Mouse (Mus musculus) cerebellum, adult 11 months (tissue): ENCODE results near the gene Fam136a.
A peak's percentile ranks its signal among the peaks of the same experiment; 100 is the strongest.

Experiments
- DNase-seq: peaks from one replicate; pipeline ENCODE4 v3.0.0; 2022

Fam136a gene

DNA sequence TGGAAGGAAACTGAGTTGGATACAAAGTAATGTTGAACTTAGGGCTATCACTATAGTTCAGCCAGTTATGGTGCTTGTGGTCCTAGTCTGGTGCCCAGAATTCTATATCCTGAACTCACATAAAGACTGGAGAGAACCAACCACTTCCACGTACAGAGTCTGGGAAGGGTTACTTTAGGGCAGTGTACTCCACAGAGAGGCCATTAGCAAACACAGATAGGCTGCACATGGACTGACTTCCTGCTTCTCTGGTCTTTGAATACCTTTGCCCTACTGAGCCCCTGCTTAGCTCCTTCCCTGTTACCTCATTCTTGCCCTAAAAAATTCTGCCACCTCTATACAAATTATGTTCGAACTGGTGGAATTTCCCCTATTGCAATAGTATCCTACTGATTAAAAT is 34.5 kb downstream of the Fam136a start:
- no peak for DNase-seq

DNA sequence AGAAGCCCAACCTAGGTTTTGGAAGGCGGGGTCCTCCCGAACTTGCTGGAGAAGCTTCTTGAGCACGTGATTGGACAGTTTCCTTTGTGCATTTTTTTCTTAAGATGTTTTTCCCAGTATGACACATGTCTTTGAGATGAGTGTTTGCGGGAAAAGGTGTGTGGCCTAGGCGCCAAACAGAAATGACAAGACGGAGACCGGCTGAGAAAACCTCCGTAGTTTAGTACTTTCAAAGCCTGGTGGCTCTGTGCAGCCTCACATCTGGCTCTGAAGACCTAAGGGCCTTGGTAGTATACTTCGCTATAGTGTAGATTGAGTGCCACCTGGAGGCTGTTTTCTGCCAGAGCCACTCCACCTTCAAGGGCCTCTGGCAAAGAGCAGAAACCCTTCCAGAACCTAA is 35.5 kb downstream of the Fam136a start:
- no peak for DNase-seq

DNA sequence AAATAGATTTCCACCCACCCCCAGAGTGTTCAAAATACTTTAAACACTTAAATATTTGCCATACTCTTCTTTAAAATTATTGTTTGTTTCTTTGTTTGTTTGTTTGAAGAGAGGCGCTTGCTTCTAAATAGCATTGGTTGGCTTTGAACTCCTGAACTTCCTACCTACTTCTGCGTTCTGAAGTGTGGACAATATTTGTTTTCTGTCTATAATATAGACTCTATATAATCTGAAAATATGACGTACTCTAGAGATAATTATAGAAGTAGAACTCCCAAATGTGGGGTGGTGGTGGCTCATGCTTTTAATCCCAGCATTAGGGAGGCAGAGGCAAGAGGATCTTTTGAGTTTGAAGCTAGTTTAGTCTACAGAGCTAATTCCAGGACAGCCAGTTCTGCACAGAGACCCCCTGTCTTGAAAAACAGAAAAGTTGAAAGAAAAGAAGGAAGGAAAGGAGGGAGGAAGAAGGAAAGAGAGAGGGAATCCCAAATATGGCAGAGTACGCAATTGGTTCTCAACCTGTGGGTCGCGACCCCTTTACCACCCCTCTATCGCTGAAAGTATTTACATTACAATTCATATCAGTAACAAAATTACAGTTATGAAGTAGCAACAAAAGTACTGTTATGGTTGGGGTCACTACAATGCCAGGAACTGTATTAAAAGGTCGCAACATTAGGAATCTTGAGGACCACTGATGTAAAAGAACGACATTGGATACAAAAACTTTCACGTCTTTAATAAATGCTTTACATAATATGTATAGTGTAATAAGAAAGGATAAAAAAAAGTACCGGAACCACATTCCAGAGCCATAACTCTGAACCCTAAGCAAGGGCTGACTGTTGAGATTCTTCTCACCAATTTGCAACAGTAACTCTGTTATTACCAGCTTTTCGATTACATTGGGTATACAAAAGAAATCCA is 37.5 kb downstream of the Fam136a start:
- no peak for DNase-seq

DNA sequence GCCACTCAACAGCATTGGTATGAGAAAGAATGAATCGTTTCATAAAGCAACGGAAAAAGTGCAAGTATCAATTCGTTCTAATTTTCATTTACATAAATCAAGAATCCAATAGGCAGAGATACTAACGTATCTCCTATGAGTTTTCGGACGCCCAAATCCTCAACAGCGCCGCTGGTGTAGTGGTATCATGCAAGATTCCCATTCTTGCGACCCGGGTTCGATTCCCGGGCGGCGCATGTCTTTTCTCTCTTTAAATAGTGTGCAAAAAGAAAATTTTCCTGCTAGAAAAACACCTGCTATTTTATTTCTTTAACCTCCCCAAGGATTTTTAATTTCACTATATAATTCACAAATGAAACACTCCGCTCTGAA is 38.3 kb downstream of the Fam136a start:
- peak; percentile 88 for DNase-seq

DNA sequence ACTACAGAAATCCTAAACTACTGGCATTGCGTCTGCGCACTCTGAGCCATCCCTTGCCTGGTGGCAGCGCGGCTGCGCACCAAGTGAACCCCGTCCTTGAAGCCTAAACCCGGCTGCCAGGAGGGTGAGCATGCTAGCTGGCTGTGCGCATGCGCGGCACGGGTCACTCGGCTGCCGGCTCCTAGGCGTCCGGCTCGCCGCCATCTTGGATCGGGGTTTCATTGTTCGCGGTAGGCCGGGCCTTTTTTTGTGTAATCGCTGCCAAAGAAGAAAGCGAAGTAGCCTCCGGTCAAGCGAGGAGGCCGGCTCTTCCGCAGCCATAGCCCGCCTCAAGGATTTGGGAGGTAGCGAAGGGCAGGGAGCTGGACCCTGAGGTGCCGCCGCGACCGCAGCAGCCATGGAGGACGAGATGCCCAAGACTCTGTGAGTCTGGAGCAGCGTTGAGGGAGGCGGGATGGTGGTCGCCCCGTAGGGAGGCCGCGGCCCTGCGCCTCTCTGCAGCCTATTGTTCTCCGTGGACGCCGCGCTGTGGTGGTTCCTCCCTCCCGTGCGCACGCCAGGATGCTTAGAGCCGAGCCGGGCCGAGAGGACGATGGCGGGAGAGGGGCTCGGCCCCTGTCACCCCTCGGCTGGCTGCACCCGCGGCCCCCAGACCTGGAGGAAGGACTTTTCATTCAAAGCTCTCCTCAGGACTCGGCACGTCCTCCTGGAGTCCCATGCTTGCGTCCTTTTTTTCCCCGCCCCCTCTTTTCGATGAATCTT is 38.8 kb downstream of the Fam136a start, which contains the start of gene Tia1:
Gene Tia1 (plus strand): TSS at position 120 of the 762 bp plus-strand sequence.
- DNase-seq = peak; percentile 98

DNA sequence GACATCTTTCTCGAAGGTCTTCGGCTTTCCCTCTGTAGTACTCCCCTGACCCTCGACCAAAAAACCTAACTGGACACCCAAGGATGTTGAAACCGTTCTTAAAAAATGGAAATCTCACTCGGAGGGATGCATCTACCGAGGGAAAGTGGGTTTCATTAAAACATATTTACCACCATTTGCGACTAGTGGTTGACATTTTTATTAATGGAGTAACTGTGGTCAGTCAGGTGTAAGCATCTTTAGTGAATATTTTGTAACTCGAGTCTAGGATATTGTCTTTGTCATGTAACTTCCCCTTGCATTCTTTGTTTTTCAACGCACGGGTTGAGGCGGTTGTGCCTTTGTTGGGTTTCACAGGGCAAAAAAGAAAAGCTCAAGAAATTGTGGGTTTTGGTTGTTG is 39.5 kb downstream of the Fam136a start:
- no peak for DNase-seq

DNA sequence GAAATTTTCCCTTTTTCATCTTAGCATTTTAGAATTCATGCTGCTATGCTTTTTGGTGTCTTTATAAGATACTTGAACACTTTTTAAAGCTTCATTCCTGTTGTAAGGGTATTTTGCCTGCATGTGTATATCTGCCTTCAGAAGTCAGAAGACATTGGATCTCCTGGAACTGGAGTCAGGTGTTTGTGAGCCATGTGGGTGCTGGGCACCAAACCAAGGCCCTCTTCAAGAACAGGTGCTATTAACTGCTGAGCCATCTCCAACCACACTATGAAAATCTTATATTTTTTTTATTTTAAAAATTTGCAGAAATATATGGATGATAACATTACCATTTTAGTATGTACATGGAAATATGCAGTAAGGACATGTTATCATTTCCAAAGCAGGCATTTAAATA is 40.9 kb downstream of the Fam136a start:
- DNase-seq = no peak

DNA sequence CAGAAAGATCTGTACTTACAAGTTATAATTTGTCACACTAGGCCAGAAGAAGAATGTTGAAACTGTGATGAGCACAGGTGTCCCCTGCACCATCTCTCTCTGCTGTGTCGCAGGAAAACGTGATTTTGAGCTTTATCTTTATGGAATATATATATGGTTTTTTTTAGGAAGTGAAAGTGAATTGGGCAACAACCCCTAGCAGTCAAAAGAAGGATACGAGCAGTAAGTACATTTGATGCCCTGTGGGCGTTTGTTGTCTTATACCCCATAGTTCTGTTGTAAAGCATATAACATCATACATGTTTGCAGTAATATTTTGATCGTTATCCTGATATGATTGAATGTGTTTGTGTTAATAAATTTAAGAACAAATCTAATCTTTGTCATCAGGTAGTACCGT is 53.3 kb downstream of the Fam136a start:
- no peak for DNase-seq

DNA sequence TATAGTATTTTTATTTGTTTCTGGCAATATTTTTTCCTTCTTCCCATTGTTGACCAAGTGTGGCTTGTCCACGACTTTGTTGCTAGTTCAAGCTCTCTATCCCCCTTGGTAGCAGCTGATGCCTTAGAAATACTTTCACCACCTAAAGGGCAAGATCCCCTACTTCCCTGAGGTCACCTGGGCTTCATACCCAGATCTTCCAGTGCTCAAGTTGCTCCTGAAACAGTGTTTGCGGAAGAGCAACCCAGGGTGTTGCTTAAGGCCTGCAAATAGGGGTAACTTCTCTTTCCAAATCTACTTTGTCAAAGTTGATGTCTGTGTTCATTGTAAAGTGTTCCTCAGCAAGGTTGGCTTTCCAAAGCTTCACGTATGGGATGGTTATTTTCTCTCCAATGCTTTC is 53.8 kb downstream of the Fam136a start:
- no peak for DNase-seq
